ENCODE assay signal across 13 mouse cellular contexts in genomic region chr6:24619285-24620045, GRCm38 (mm10). TPM values are rescaled to one million over a fixed set of nuclear protein-coding genes. Genes with fewer than 3 reads are reported as not detected.
DNase-seq lines count a peak whose midpoint lies in the region; ATAC-seq and TF ChIP-seq lines count a peak whose summit lies in the region.
"Had no signal": no experiment of that assay in that cellular context is flagged by ENCODE, and none has a peak within 500 bp of the region (broad histone marks: within the 10 kb centered on the region; RNA-seq: fewer than 3 reads in every experiment).

No protein-coding gene starts in this region.

- H3K4me3 ChIP-seq in embryonic facial prominence, embryonic 11.5 days (ENCODE audit: low read depth, low read length) = no peak overlapping the region
- no peak overlapping the region for H3K4me3 ChIP-seq in embryonic facial prominence, embryonic 10.5 days
- no peak overlapping the region for H3K4me3 ChIP-seq in intestine, embryonic 15.5 days (replicated peaks)
- no peak overlapping the region for H3K4me3 ChIP-seq in intestine, postnatal 0 days (ENCODE audit: low read depth, low read length)
- H3K4me3 ChIP-seq in midbrain, embryonic 11.5 days (ENCODE audit: low read depth, low read length) = no peak overlapping the region
- H3K4me3 ChIP-seq in midbrain, postnatal 0 days (ENCODE audit: low read depth, low read length) = no peak overlapping the region
- no peak overlapping the region for H3K4me3 ChIP-seq in neural tube, embryonic 13.5 days

- 0 out of 2 replicates have a peak, but pooled peaks have one; percentile 39 for ATAC-seq in embryonic facial prominence, embryonic 11.5 days (replicated peaks; ENCODE audit: insufficient number of reproducible peaks, low FRiP score, low TSS enrichment, low read depth)
- ATAC-seq in intestine, embryonic 15.5 days = peak; percentile 17; the same call in 1 of the 2 replicates
- no peak for ATAC-seq in intestine, postnatal 0 days
- ATAC-seq in midbrain, embryonic 11.5 days (ENCODE audit: low FRiP score) = peak; percentile 19; the same call in 1 of the 2 replicates
- no peak for ATAC-seq in midbrain, postnatal 0 days (ENCODE audit: low FRiP score)
- peak; percentile 65; the same call in 1 of the 2 replicates for ATAC-seq in neural tube, embryonic 13.5 days (ENCODE audit: low read depth)
- ATAC-seq: Patski had no signal

- H3K27ac ChIP-seq in embryonic facial prominence, embryonic 11.5 days (replicated peaks; ENCODE audit: low read depth, low read length) = no peak overlapping the region
- no peak overlapping the region for H3K27ac ChIP-seq in embryonic facial prominence, embryonic 10.5 days (replicated peaks)
- no peak overlapping the region for H3K27ac ChIP-seq in intestine, embryonic 15.5 days
- H3K27ac ChIP-seq in intestine, postnatal 0 days (ENCODE audit: low read depth, low read length) = no peak overlapping the region
- no peak overlapping the region for H3K27ac ChIP-seq in midbrain, embryonic 11.5 days (ENCODE audit: low read depth, low read length)
- H3K27ac ChIP-seq in midbrain, postnatal 0 days (ENCODE audit: low read depth, low read length) = no peak overlapping the region
- no peak overlapping the region for H3K27ac ChIP-seq in neural tube, embryonic 13.5 days (replicated peaks)

- no peak overlapping the region for H3K9ac ChIP-seq in embryonic facial prominence, embryonic 11.5 days (replicated peaks; ENCODE audit: low read length)
- H3K9ac ChIP-seq in intestine, embryonic 15.5 days = no peak overlapping the region
- no peak overlapping the region for H3K9ac ChIP-seq in intestine, postnatal 0 days (ENCODE audit: low read depth, low read length)
- H3K9ac ChIP-seq in midbrain, embryonic 11.5 days (ENCODE audit: low read length) = no peak overlapping the region
- H3K9ac ChIP-seq in midbrain, postnatal 0 days (replicated peaks; ENCODE audit: low read length, poor library complexity, severe bottlenecking) = no peak overlapping the region
- no peak overlapping the region for H3K9ac ChIP-seq in neural tube, embryonic 13.5 days

- no peaks in the 10 kb centered on the region for H3K4me1 ChIP-seq in embryonic facial prominence, embryonic 11.5 days (ENCODE audit: control insufficient read depth, insufficient read depth, low read length)
- no peaks in the 10 kb centered on the region for H3K4me1 ChIP-seq in embryonic facial prominence, embryonic 10.5 days
- H3K4me1 ChIP-seq in intestine, embryonic 15.5 days (replicated peaks) = no peaks in the 10 kb centered on the region
- H3K4me1 ChIP-seq in intestine, postnatal 0 days (replicated peaks; ENCODE audit: control insufficient read depth, insufficient read depth, low read length) = no peaks in the 10 kb centered on the region
- H3K4me1 ChIP-seq in midbrain, embryonic 11.5 days (ENCODE audit: control insufficient read depth, insufficient read depth, low read length) = no peaks in the 10 kb centered on the region
- no peaks in the 10 kb centered on the region for H3K4me1 ChIP-seq in midbrain, postnatal 0 days (ENCODE audit: insufficient read depth, low read length)
- no peaks in the 10 kb centered on the region for H3K4me1 ChIP-seq in neural tube, embryonic 13.5 days (replicated peaks)

- DNase-seq in embryonic facial prominence, embryonic 11.5 days (ENCODE audit: low spot score) = no peak
- DNase-seq in embryonic facial prominence, embryonic 10.5 days (ENCODE audit: low spot score) = no peak
- no peak for DNase-seq in midbrain, embryonic 11.5 days (ENCODE audit: low spot score, missing footprints)
- DNase-seq in midbrain, postnatal 0 days (ENCODE audit: low spot score) = no peak
- DNase-seq in embryo, embryonic 11 days = no peak
- DNase-seq: cerebellum, adult 9-11 months; liver had no signal

- H3K36me3 ChIP-seq in embryonic facial prominence, embryonic 11.5 days (replicated peaks; ENCODE audit: control insufficient read depth, insufficient read depth, low read depth, low read length) = no peaks in the 10 kb centered on the region; the same call in none of the 2 replicates
- peaks cover 74% of the 10 kb centered on the region for H3K36me3 ChIP-seq in embryonic facial prominence, embryonic 10.5 days (replicated peaks)
- peaks cover 8% of the 10 kb centered on the region; the same call in 1 of the 2 replicates for H3K36me3 ChIP-seq in intestine, embryonic 15.5 days
- H3K36me3 ChIP-seq in intestine, postnatal 0 days (ENCODE audit: control insufficient read depth, insufficient read depth) = peaks cover 45% of the 10 kb centered on the region
- H3K36me3 ChIP-seq in midbrain, embryonic 11.5 days (ENCODE audit: control insufficient read depth, insufficient read depth, low read length) = no peaks in the 10 kb centered on the region
- H3K36me3 ChIP-seq in midbrain, postnatal 0 days (ENCODE audit: insufficient read depth, low read length) = peaks cover 22% of the 10 kb centered on the region
- peaks cover 57% of the 10 kb centered on the region for H3K36me3 ChIP-seq in neural tube, embryonic 13.5 days

- H3K9me3 ChIP-seq in embryonic facial prominence, embryonic 11.5 days (replicated peaks; ENCODE audit: control insufficient read depth, low read length) = no peaks in the 10 kb centered on the region
- H3K9me3 ChIP-seq in embryonic facial prominence, embryonic 10.5 days = no peaks in the 10 kb centered on the region
- H3K9me3 ChIP-seq in intestine, embryonic 15.5 days = no peaks in the 10 kb centered on the region
- no peaks in the 10 kb centered on the region for H3K9me3 ChIP-seq in intestine, postnatal 0 days (ENCODE audit: control insufficient read depth)
- no peaks in the 10 kb centered on the region for H3K9me3 ChIP-seq in midbrain, embryonic 11.5 days (ENCODE audit: control insufficient read depth, low read length)
- H3K9me3 ChIP-seq in midbrain, postnatal 0 days (ENCODE audit: low read length) = no peaks in the 10 kb centered on the region
- no peaks in the 10 kb centered on the region for H3K9me3 ChIP-seq in neural tube, embryonic 13.5 days

- H3K4me2 ChIP-seq in embryonic facial prominence, embryonic 11.5 days (ENCODE audit: low read depth, low read length) = no peak overlapping the region
- H3K4me2 ChIP-seq in intestine, embryonic 15.5 days (replicated peaks) = no peak overlapping the region
- no peak overlapping the region for H3K4me2 ChIP-seq in intestine, postnatal 0 days (replicated peaks; ENCODE audit: low read depth)
- H3K4me2 ChIP-seq in midbrain, embryonic 11.5 days = no peak overlapping the region
- no peak overlapping the region for H3K4me2 ChIP-seq in midbrain, postnatal 0 days (ENCODE audit: low read depth, low read length, poor library complexity, severe bottlenecking)
- no peak overlapping the region for H3K4me2 ChIP-seq in neural tube, embryonic 13.5 days

- WGBS in embryonic facial prominence, embryonic 11.5 days = 67% methylated on average over 6 of the region's 6 CpGs
- 60% methylated on average over 6 of the region's 6 CpGs for WGBS in embryonic facial prominence, embryonic 10.5 days
- 62% methylated on average over 6 of the region's 6 CpGs for WGBS in intestine, embryonic 15.5 days
- WGBS in intestine, postnatal 0 days = 60% methylated on average over 6 of the region's 6 CpGs
- 82% methylated on average over 6 of the region's 6 CpGs for whole genome bisulfite sequencing in midbrain, embryonic 11.5 days
- WGBS in midbrain, postnatal 0 days = 80% methylated on average over 6 of the region's 6 CpGs
- 69% methylated on average over 6 of the region's 6 CpGs for WGBS in neural tube, embryonic 13.5 days

- no peaks in the 10 kb centered on the region for H3K27me3 ChIP-seq in embryonic facial prominence, embryonic 11.5 days (ENCODE audit: control insufficient read depth, insufficient read depth, low read length)
- no peaks in the 10 kb centered on the region for H3K27me3 ChIP-seq in embryonic facial prominence, embryonic 10.5 days (replicated peaks; ENCODE audit: low read depth, poor library complexity, severe bottlenecking)
- H3K27me3 ChIP-seq in intestine, embryonic 15.5 days (replicated peaks) = no peaks in the 10 kb centered on the region
- no peaks in the 10 kb centered on the region for H3K27me3 ChIP-seq in intestine, postnatal 0 days (replicated peaks; ENCODE audit: control insufficient read depth, insufficient read depth, low read length)
- H3K27me3 ChIP-seq in midbrain, embryonic 11.5 days (ENCODE audit: control insufficient read depth, insufficient read depth, low read length) = no peaks in the 10 kb centered on the region
- H3K27me3 ChIP-seq in midbrain, postnatal 0 days (ENCODE audit: insufficient read depth, low read length) = no peaks in the 10 kb centered on the region
- no peaks in the 10 kb centered on the region for H3K27me3 ChIP-seq in neural tube, embryonic 13.5 days
- H3K27me3 ChIP-seq: Patski had no signal

- TF ChIP-seq CTCF in intestine, postnatal 0 days (IDR thresholded peaks at IDR 0.05; ENCODE audit: low read depth) = no peak
- no peak for TF ChIP-seq CTCF in midbrain, postnatal 0 days (IDR thresholded peaks at IDR 0.05)

RNA-seq across cellular contexts. Expression of gene Lmod2, which starts 21.9 kb away (rescaled TPM):
- 0.34 TPM in 1 of 2 replicates, not detected in the other for polyA plus RNA-seq in embryonic facial prominence, embryonic 11.5 days (2014; fragmentation: Nextera tagmentation; extraction: Ambion mirVana)
- not detected in 2 replicates for polyA plus RNA-seq in embryonic facial prominence, embryonic 10.5 days (2016; fragmentation: Nextera tagmentation; extraction: Ambion mirVana)
- polyA plus RNA-seq in intestine, embryonic 15.5 days (2015; fragmentation: Nextera tagmentation; extraction: Ambion mirVana) = not detected in 2 replicates
- not detected in 2 replicates for polyA plus RNA-seq in intestine, postnatal 0 days (2015; fragmentation: Nextera tagmentation; extraction: Ambion mirVana)
- polyA plus RNA-seq in midbrain, embryonic 11.5 days (2014; fragmentation: Nextera tagmentation; extraction: Ambion mirVana) = not detected in 2 replicates
- not detected in 2 replicates for total RNA-seq in midbrain, postnatal 0 days (2014; rRNA removed)
- polyA plus RNA-seq in midbrain, postnatal 0 days (2015; fragmentation: Nextera tagmentation; extraction: Ambion mirVana) = not detected in 2 replicates
- polyA plus RNA-seq in neural tube, embryonic 13.5 days (2015; fragmentation: Nextera tagmentation; extraction: Ambion mirVana) = 0.15 and 0.19 TPM in 2 replicates
- polyA plus RNA-seq: large intestine, adult 2 months; Patski; spleen, adult 2 months had no signal

RNA-seq across cellular contexts. Expression of gene Wasl, which starts 45.3 kb away (rescaled TPM):
- polyA plus RNA-seq in embryonic facial prominence, embryonic 11.5 days (2014; fragmentation: Nextera tagmentation; extraction: Ambion mirVana) = 37.1 and 46.6 TPM in 2 replicates
- polyA plus RNA-seq in embryonic facial prominence, embryonic 10.5 days (2016; fragmentation: Nextera tagmentation; extraction: Ambion mirVana) = 60.6 and 65.5 TPM in 2 replicates
- polyA plus RNA-seq in intestine, embryonic 15.5 days (2015; fragmentation: Nextera tagmentation; extraction: Ambion mirVana) = 66.2 and 74.3 TPM in 2 replicates
- polyA plus RNA-seq in intestine, postnatal 0 days (2015; fragmentation: Nextera tagmentation; extraction: Ambion mirVana) = 103 and 120 TPM in 2 replicates
- 47.0 and 50.7 TPM in 2 replicates for polyA plus RNA-seq in midbrain, embryonic 11.5 days (2014; fragmentation: Nextera tagmentation; extraction: Ambion mirVana)
- total RNA-seq in midbrain, postnatal 0 days (2014; rRNA removed) = 21.4 and 26.2 TPM in 2 replicates
- polyA plus RNA-seq in midbrain, postnatal 0 days (2015; fragmentation: Nextera tagmentation; extraction: Ambion mirVana) = 46.8 and 55.2 TPM in 2 replicates
- polyA plus RNA-seq in neural tube, embryonic 13.5 days (2015; fragmentation: Nextera tagmentation; extraction: Ambion mirVana) = 50.1 and 63.0 TPM in 2 replicates

Comparison
In these comparisons a context has a peak if more than half of its experiments do, and no peak if none do; other contexts are left out.
1. ATAC-seq: peak in embryonic facial prominence, embryonic 11.5 days (single experiment), intestine, embryonic 15.5 days (single experiment), midbrain, embryonic 11.5 days (single experiment) and neural tube, embryonic 13.5 days (single experiment); none in intestine, postnatal 0 days (single experiment) and midbrain, postnatal 0 days (single experiment).